Mouse (Mus musculus): ENCODE measurements around the gene Sh3bp1. TPM values are rescaled to one million over a fixed set of nuclear protein-coding genes. Genes with fewer than 3 reads are reported as not detected.
"Not testable (repeated sequence)": the region's sequence is repeated elsewhere in the genome, so short reads cannot be mapped to it uniquely, and the experiment has no call there.

The Sh3bp1 gene
- total RNA-seq, 2 experiments from 2014 or later: 3.3 to 3.6 TPM

DNA sequence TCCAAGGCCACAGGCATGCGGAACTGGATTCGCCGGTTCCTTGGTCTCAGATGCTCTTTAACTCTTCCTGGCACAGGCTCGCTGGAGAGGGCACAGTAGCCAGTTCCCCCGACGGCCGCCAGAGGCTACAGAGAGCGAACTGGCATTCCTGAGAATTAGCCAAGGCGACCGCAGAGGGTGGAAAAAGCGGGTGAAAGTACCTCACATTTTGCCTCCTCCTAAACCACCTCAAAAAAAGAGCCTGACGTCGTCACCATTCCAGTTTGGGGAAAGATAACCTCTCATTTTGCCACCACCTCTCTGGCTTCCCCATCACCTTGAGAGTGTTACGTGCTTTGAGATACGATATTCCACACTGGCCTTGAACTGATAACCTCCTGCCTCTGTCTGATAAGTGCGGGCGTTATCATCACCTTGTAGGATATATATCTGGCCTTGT is 23.3 kb upstream of the Sh3bp1 start:
- peak; percentile 86 for DNase-seq
- intact Hi-C loops (cut with DNase I; ENCODE audit: low total_unique reads): no loop called here

DNA sequence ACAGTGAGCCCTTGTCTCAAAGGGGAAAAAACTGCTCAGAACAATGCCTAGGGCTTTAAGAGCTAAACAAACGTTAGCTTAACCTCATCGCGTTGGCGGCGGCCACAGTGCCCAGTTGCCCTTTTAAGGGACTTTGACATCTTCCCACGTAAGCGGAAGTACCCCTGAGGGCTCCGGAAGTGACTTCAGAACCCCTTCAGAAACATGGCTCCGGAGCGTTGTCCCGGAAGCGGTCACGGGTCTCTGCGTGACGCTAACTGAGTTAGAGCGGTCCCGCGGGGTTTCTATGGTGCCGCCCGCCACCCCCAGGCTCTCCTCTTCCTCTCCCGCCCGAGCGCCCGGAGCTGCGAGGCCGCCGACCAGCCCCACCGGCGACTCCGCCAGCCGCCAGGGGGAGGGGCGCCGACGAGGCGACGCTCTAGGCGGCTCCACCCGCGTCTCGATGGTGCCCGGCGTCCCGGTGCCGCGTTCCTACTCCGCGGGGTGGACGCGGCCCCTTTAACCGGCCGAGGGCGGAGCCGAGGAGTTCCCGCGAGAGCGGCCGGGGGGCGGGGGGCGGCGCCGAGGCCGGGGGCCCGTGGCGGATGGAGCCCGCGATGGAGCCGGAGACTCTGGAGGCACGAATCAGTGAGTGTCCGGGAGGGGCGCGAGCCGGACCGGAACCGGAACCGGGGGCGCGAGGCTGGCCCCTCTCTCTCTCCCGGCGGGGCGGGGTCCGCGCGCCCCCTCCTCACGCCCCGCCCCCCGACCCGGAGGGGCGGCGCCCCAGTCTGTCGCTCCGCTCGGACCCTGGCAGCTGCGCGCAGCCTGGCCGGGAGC is 22.4 kb upstream of the Sh3bp1 start, which contains the start of gene Gga1:
TSS of gene Gga1 (plus strand) at position 200 of the 819 bp plus-strand sequence.
- intact Hi-C loops (cut with DNase I; ENCODE audit: low total_unique reads): no loop called here
- peak; percentile 91 for DNase-seq

DNA sequence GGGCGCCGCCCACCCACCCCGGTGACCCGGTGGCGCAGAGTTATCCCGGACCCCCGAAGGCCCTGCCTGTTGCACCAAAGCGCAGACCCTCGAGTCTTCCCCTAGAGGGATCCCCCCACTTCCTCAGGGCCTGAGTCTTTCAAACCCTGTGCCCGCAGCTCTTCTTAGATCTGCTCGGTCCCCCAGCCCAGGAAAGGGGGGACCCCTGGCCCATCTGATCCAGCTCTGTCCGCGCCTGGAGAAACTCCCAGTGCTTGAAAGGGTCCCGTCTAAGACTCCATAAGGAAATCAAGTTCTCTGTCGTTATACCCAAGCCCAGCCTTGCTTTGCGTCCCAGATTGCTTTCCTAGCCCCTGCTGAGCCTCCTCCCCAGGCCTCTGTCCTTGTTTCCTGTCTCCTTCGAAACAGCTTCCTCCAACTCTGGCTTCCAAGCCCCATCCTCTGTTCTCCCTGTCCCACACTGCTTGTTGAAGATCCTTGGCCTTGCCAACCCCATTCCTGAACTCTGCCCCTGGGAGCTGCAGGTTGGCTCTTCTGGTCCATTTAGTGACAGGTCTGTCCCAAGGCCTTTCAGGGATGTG is 21.7 kb upstream of the Sh3bp1 start:
- intact Hi-C loops (cut with DNase I; ENCODE audit: low total_unique reads): no loop called here
- DNase-seq: no peak

GRCm38 (mm10) chr15:78878792-78879516 is 20.6 kb upstream of the Sh3bp1 start:
- DNase-seq; intact Hi-C loops (cut with DNase I; ENCODE audit: low total_unique reads): not testable (repeated sequence)

DNA sequence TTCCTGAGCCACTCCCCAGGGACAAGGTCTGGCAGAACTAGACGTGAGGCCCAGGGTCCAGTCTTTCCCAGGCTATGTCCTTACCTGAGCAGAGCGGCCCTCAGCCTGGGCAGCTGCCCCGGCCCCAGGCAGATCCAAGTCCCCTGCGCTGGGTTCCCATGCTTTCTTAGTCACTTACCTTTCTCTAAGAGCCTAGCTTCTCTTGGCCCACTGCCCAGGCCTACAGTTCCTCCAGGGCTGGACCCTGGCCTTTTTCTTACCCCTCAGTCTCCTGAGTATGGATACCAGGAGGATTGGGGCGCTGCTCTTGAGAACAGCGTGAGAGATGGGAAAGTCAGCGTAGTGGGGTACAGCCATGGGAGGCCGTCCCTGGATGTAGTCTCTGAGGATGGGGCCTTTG is 19.1 kb upstream of the Sh3bp1 start:
- DNase-seq: no peak
- intact Hi-C loops (cut with DNase I; ENCODE audit: low total_unique reads): no loop called here

- no peak for DNase-seq
- intact Hi-C loops (cut with DNase I; ENCODE audit: low total_unique reads): no loop called here
Observed at GRCm38 (mm10) chr15:78881828-78882227, 17.7 kb upstream of the Sh3bp1 start.

GRCm38 (mm10) chr15:78889401-78889853 is 10.1 kb upstream of the Sh3bp1 start:
- intact Hi-C loops (cut with DNase I; ENCODE audit: low total_unique reads): no loop called here
- no peak for DNase-seq

GRCm38 (mm10) chr15:78892440-78892839 is 7.1 kb upstream of the Sh3bp1 start:
- intact Hi-C loops (cut with DNase I; ENCODE audit: low total_unique reads): no loop called here
- no peak for DNase-seq

DNA sequence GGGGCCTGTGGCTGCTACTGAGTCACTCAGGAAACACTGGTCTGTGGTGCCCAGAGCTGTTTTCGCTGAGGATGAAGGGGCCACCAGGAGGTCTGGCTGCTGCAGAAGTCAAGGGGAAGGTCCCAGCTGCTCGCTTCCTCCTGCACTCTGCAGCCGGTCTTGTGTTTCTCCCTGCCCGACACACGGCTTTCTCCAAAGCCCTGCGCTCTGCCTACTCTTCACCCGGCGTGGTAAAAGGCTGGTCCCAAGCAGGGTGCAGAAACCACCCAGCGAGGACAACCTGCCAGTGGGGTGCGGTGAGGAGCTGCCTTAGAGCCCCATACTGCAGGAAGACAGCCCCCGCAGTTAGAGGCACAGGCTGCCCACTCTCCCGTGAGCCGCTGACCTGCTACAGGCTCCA is 4.8 kb upstream of the Sh3bp1 start:
- intact Hi-C loops (cut with DNase I; ENCODE audit: low total_unique reads): no loop called here
- no peak for DNase-seq

DNA sequence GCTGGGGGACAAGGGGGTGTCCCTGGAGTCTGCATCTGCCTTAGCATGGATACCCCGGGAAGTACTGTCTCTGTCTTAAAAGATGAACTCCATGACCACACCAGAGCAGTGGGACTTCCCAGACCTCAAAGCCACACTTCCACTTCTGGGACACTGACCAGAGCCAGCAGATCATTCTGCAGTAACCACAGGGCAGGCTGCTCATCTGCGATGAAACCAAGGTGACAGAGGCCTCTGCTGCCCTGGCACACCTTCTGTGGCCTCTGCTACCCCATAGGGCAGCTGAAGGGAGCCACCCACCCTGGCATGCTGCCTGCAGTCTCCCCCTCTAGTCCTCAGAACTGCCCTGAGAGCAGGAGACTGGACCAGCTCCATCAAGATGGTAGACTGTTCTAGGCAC is 3.8 kb upstream of the Sh3bp1 start:
- intact Hi-C loops (cut with DNase I; ENCODE audit: low total_unique reads): no loop called here
- no peak for DNase-seq

DNA sequence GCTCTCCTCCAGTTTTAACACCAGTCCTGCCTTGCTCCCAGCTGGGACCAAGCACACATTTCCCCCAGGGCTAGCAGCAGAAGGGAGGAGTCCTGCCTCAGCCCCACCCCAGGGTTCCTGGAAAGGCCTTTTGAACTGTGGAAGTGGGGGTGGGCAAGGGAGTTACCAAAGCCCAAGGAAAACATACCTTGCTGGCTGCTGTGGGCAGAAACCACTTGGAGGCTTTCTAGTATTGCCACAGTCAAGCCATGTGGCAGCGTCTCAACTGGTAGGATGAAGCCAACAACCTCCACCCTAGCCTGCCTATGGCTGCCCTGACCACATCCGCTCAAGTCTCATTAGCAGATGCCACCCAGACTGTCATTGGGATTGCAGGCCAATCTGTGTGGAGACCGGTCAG is 3.4 kb upstream of the Sh3bp1 start:
- intact Hi-C loops (cut with DNase I; ENCODE audit: low total_unique reads): no loop called here
- DNase-seq: no peak

GRCm38 (mm10) chr15:78897488-78897887 is 2.1 kb upstream of the Sh3bp1 start:
- intact Hi-C loops (cut with DNase I; ENCODE audit: low total_unique reads): no loop called here
- DNase-seq: no peak

- intact Hi-C loops (cut with DNase I; ENCODE audit: low total_unique reads): no loop called here
- DNase-seq: no peak
Observed at GRCm38 (mm10) chr15:78898507-78899001, 1.0 kb upstream of the Sh3bp1 start.

- intact Hi-C loops (cut with DNase I; ENCODE audit: low total_unique reads): no loop called here
- DNase-seq: no peak
Observed at GRCm38 (mm10) chr15:78899409-78899739, 194 bp upstream of the Sh3bp1 start, which contains the start of gene Gm49510. Gene Gm49510, plus strand, starts transcription at chr15:78899667.

DNA sequence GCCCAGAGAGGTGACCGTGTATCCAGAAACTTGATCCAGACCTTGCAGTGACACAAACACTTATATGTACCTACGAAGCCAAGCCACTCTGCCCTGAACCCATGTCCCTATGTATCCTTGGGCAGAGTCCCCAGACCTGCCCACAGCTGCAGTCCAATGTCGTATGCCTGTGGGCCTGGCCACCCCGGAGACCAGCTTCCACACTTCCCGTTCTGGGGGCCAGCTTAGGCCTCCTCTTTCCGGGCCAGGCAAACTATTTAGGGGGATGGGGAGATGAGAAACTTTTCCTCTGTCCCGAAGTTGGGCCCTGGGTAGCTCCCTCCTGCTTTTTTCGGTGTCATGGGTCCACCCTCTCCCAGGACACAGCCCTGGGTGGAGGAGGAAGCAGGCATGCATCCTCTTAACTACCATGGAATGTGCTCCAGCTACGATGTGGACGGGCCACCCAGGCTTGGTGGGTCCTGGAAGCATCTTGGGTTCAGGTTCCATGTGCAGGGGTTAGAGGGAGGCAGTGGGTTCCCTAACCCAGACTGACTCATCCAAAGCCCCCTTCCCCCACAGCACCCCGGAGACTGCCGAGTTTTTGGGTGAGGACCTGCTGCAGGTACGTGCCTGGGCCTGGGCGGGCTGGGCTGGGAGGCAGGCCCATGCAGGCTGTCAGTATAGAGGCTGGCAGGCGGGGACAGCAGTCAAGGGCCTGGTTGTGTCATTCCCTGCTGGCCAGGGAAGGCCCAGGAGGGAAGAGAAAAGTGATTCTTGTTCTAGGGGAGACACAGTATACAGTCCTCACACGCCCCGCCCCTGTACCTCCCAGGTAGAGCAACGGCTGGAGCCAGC is 1.2 kb downstream of the Sh3bp1 start:
- intact Hi-C loops (cut with DNase I; ENCODE audit: low total_unique reads): no loop called here

DNA sequence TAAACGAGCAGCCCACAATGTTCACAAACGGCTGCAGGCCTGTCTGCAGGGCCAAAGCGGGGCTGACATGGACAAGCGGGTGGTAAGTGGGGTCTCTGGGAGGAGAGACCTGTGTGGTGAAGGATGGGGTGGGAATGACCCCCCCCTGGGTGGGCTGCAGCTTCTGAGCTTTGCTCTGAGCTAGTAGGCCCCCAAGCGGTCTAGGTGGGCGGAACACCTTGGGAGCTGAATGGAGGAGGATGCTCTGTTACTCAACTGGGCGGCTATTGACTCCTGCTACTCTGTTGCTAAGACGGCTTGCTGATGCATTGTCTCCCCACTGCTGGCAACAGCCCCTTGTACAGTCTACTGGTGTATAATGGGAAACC is 1.8 kb downstream of the Sh3bp1 start:
- intact Hi-C loops (cut with DNase I; ENCODE audit: low total_unique reads): no loop called here

More for the DNA sequence above, 1.2 kb downstream of the Sh3bp1 start:
- DNase-seq: no peak

GRCm38 (mm10) chr15:78903243-78903642 is 3.7 kb downstream of the Sh3bp1 start:
- intact Hi-C loops (cut with DNase I; ENCODE audit: low total_unique reads): no loop called here

More for the DNA sequence above, 1.8 kb downstream of the Sh3bp1 start:
- no peak for DNase-seq

GRCm38 (mm10) chr15:78908399-78908798 is 8.8 kb downstream of the Sh3bp1 start:
- intact Hi-C loops (cut with DNase I; ENCODE audit: low total_unique reads): no loop called here
- no peak for DNase-seq

More at GRCm38 (mm10) chr15:78903243-78903642, 3.7 kb downstream of the Sh3bp1 start:
- DNase-seq: peak; percentile 76

DNA sequence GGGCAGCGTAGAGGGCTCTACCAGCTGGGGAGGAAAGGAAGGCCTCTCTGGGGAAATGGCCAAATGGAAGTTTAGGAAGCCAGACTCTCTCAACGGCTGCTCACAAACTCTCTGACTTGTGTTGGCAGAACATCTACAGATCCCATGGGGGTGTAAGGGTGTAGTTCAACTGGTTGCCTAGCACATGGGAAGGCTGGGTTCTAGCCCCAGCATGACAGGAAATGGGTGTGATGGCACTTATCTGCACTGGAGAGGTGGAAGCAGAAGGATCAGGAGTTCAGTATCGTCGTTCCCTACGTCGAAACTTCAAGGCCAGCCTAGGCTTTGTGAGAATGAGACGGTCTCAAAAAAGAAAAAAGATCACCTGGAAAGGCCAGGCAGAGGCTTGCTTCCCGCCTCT is 9.4 kb downstream of the Sh3bp1 start:
- intact Hi-C loops (cut with DNase I; ENCODE audit: low total_unique reads): no loop called here
- no peak for DNase-seq

Data from gastrocnemius, postnatal 14 days (tissue).